Mouse (Mus musculus) ovary, adult 10 weeks (tissue): Measurements from ENCODE around the gene Olfr523. TPM values are rescaled to one million over a fixed set of nuclear protein-coding genes. Genes with fewer than 3 reads are reported as not detected.

Source experiments
- polyA plus RNA-seq: library from polyadenylated mRNA; stranded (reverse); fragments of 350-450 nt; fragmentation: Illumina TruSeq; extraction: RNeasy Lipid Tissue Mini Kit (QIAGEN cat#74804); gene quantifications from one replicate; pipeline ENCODE4 v1.2.3, GENCODE M21; 2014

Gene Olfr523
- polyA plus RNA-seq: not detected

GRCm38 (mm10) chr7:140172936-140173335 lies at the start of gene Olfr523:
Gene Olfr523 (plus strand): TSS chr7:140173217.

GRCm38 (mm10) chr7:140137135-140138020 lies 35.6 kb upstream of the Olfr523 start, which contains the start of gene Mtg1:
Gene Mtg1 (plus strand): TSS chr7:140137564.

GRCm38 (mm10) chr7:140154218-140154927 lies 18.6 kb upstream of the Olfr523 start, which contains the start of gene Sprn:
Gene Sprn (minus strand): TSS chr7:140154877.

GRCm38 (mm10) chr7:140164664-140165063 lies 8.4 kb upstream of the Olfr523 start, which contains the start of gene Olfr522:
Gene Olfr522 (minus strand): TSS chr7:140164764.

GRCm38 (mm10) chr7:140205864-140206263 lies 32.8 kb downstream of the Olfr523 start, which contains the start of gene Olfr524:
Gene Olfr524 (minus strand): TSS chr7:140205964.

GRCm38 (mm10) chr7:140217967-140218366 lies 45.0 kb downstream of the Olfr523 start, which contains the start of gene Cd163l1:
Gene Cd163l1 (plus strand): TSS chr7:140218267.

Other genes starting within 250 kb of the Olfr523 start
- not detected for gene Utf1, start 229.4 kb upstream of the Olfr523 start, polyA plus RNA-seq
- gene 6430531B16Rik, start 194.5 kb upstream of the Olfr523 start, polyA plus RNA-seq: not detected
- gene Adam8, start 180.7 kb upstream of the Olfr523 start, polyA plus RNA-seq: 0.54 TPM
- gene Zfp511, start 136.8 kb upstream of the Olfr523 start, polyA plus RNA-seq: 7.2 TPM
- gene Tubgcp2, start 136.5 kb upstream of the Olfr523 start, polyA plus RNA-seq: 38.6 TPM
- gene Msx3, start 124.1 kb upstream of the Olfr523 start, polyA plus RNA-seq: 0.60 TPM
- not detected for gene Caly, start 90.7 kb upstream of the Olfr523 start, polyA plus RNA-seq
- gene Prap1, start 79.8 kb upstream of the Olfr523 start, polyA plus RNA-seq: not detected
- 20.8 TPM for gene Fuom, start 70.8 kb upstream of the Olfr523 start, polyA plus RNA-seq
- 5.7 TPM for gene Paox, start 57.4 kb upstream of the Olfr523 start, polyA plus RNA-seq
- gene Echs1, start 56.7 kb upstream of the Olfr523 start, polyA plus RNA-seq: 99.4 TPM
- gene Mtg1, start 35.7 kb upstream of the Olfr523 start, polyA plus RNA-seq: 3.0 TPM
- gene Sprn, start 18.3 kb upstream of the Olfr523 start, polyA plus RNA-seq: 2.9 TPM
- not detected for gene Olfr522, start 8.5 kb upstream of the Olfr523 start, polyA plus RNA-seq
- gene Olfr524, start 32.7 kb downstream of the Olfr523 start, polyA plus RNA-seq: not detected
- gene Cd163l1, start 45.0 kb downstream of the Olfr523 start, polyA plus RNA-seq: not detected
- gene 5830411N06Rik, start 74.1 kb downstream of the Olfr523 start, polyA plus RNA-seq: not detected
- not detected for gene Olfr525, start 147.6 kb downstream of the Olfr523 start, polyA plus RNA-seq
- not detected for gene Olfr527, start 160.8 kb downstream of the Olfr523 start, polyA plus RNA-seq
- not detected for gene Olfr60, start 188.5 kb downstream of the Olfr523 start, polyA plus RNA-seq
- not detected for gene Olfr530, start 203.1 kb downstream of the Olfr523 start, polyA plus RNA-seq
- gene Olfr531, start 229.7 kb downstream of the Olfr523 start, polyA plus RNA-seq: not detected
- not detected for gene Olfr532, start 248.4 kb downstream of the Olfr523 start, polyA plus RNA-seq